Mouse (Mus musculus) macrophage (primary cell): ENCODE measurements around the gene St6gal1. TPM values are rescaled to one million over a fixed set of nuclear protein-coding genes. Genes with fewer than 3 reads are reported as not detected.

Experiments used
- H3K27ac ChIP-seq: fragments of 350-480 bp; formaldehyde crosslinking; 2 replicates; pipeline ENCODE4 v1.9.0; 2021
- H3K36me3 ChIP-seq: fragments of 350-480 bp; formaldehyde crosslinking; 2 replicates; pipeline ENCODE4 v1.9.0; 2021; ENCODE audit errors: inconsistent target
- H3K4me3 ChIP-seq: fragments of 350-480 bp; formaldehyde crosslinking; 2 replicates; pipeline ENCODE4 v1.9.0; 2021; ENCODE audit errors: inconsistent target
- H3K79me2 ChIP-seq: fragments of 350-480 bp; formaldehyde crosslinking; 2 replicates; pipeline ENCODE4 v1.9.0; 2021; ENCODE audit errors: inconsistent target
- WGBS: methylation state at CpG from one replicate; pipeline ENCODE4 v1.1.7; 2026; ENCODE audit warnings: inconsistent platforms; ENCODE audit not compliant: missing documents; 5-methylcytosine and 5-hydroxymethylcytosine counted together
- polyA plus RNA-seq: library from polyadenylated mRNA; stranded (reverse); fragments of 250-400 nt; gene quantifications from 3 replicates; pipeline ENCODE4 v1.2.4, GENCODE M21; 2018; ENCODE audit warnings: inconsistent platforms

The St6gal1 gene
- polyA plus RNA-seq, 1 experiment from 2014 or later, result 59.9 TPM

DNA sequence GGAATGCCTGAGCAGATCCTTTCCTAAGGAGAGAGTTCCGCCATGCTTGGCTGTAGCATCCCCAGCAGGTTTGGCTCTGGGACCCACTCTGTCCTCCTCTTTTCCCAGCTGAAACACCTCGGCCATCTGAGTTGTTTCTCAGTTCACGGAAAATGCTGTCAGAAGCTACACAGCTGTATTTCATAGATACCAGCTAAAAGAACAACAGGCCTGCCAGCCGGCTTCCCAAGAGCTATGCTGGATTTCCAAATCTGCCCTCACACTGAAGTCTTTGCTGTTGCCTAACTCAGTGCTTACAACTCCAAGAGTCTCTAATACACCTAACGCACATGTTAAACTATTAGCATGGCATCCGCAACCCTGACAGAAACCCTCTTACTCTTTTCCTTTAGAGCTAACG, 146.2 kb downstream of the St6gal1 start:
- 93% methylated on average over 7 of the region's 7 CpGs for WGBS
- Histone ChIP-seq H3K27ac (no peak overlapping the region), H3K79me2 (no peaks in the 10 kb centered on the region), H3K4me3 (no peak overlapping the region), H3K36me3 (no peaks in the 10 kb centered on the region)

DNA sequence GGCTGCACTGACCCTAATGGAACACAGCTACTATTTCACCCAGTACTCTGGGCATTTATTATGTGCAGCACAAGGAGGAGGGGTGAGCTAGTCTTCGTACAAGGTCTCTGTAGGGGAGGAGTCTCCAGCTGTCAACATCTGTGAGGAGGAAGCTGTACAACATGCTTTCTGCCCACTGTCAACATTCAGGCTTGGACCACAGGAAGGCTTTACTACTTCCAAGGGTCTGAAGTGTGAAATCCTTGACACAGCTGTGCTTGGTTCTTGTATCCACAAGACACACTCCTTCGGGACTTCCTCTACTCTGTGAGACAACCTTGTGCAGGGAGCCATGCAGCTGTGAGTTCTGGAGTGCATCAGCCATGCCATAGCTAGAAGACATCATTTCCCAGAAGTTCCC, 147.8 kb downstream of the St6gal1 start:
- Histone ChIP-seq H3K4me3 (no peak overlapping the region), H3K36me3 (no peaks in the 10 kb centered on the region), H3K27ac (no peak overlapping the region), H3K79me2 (no peaks in the 10 kb centered on the region)
- 75% methylated on average over 2 of the region's 2 CpGs for WGBS

DNA sequence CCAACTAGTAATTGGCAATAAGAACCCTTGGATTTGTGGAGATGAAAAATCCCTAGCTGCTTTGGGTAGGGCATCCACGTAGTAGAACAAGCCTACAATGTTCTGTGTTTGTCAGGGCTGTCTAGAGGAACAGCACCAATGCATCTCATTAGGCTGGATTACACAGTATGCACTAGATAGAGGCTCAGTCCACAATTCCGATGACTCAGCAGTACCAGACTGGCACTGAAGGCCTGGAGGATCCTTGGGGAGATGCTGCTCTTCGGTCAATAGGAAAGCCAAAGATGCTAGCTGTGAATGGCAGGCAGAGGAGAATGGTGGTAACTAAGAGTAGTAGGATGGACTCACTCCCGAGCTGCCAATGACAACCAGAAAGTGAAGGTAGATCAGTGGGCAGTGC, 149.5 kb downstream of the St6gal1 start:
- no peaks in the 10 kb centered on the region for H3K79me2 ChIP-seq
- no peak overlapping the region for H3K4me3 ChIP-seq
- H3K27ac ChIP-seq, result peak overlapping the region; percentile 96
- 92% methylated on average over 4 of the region's 4 CpGs for WGBS
- no peaks in the 10 kb centered on the region for H3K36me3 ChIP-seq

DNA sequence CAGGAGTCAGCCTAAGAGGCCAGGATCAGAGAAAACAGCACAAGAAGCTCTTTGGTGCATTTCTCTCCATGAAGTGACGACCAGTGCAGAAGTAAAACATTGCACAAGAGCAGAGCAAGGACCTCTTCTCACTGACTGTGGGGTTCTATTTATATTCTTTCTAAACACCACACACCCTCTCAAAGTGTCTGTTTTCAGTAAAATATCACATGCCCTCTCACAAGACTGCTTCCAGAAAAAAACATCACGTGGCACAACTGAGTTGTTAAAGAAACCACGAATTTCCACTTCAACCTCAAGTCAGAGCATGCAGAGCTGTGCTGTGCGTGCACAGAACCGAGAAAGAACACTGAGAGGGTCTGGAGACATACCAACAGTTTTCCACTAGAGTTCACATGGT, 150.4 kb downstream of the St6gal1 start:
- Histone ChIP-seq H3K4me3 (no peak overlapping the region), H3K36me3 (no peaks in the 10 kb centered on the region), H3K79me2 (no peaks in the 10 kb centered on the region), H3K27ac (peak overlapping the region; percentile 96)
- WGBS, result 3% methylated on average over 5 of the region's 5 CpGs

DNA sequence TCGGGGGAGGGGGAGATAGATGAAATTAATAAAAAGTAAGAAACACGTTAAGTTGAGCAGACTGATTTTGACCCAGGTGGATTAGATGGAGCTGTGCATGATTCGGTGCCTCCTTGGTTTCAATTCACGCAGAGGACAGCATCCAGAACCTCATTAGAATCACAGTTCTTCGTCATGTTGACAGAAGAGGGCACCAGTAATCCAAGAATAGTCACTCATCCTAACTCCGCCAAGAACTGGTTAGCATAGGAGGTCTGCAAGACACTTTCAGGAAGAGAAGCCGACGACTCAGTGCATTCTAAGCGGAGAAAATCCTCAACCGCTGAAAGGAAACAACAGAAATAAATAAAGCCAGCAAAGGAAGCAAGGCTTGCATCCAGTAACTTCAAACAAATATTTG, 151.6 kb downstream of the St6gal1 start:
- WGBS, result 52% methylated on average over 10 of the region's 10 CpGs
- no peaks in the 10 kb centered on the region for H3K36me3 ChIP-seq

DNA sequence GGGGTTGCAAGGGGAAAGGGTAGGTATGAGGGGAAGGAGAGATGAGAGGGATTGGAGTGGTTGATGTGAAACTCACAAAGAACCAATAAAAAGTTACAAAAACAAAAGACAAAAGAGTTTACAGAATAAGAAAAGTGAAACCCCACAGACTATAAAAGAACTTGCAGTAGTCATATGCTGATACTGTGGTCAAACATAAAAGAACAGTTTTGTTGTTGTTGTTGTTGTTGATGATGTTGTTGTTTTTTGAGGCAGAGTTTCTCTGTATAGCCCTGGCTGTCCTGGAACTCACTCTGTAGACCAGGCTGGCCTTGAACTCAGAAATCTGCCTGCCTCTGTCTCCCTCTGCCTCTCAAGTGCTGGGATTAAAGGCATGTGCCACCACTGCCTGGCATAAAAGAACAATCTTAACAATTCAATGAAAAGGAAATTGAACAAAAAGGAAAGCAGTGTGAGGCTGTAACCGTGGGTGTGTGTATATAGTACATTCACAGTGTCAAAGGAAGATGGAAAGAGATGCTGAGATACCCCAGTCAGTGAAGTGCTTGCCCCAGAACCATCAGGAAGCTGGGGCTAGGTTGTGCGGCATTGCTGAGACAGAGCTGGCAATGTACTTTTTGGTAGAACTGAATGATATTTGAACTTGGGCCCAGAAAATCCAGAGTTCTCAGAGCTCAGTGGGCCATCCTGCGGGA, 155.1 kb downstream of the St6gal1 start:
- no peak overlapping the region for H3K27ac ChIP-seq
- H3K4me3 ChIP-seq, result no peak overlapping the region
- no peaks in the 10 kb centered on the region for H3K36me3 ChIP-seq
- 84% methylated on average over 3 of the region's 3 CpGs for WGBS
- H3K79me2 ChIP-seq, result no peaks in the 10 kb centered on the region

More for the DNA sequence above, 151.6 kb downstream of the St6gal1 start:
- Histone ChIP-seq H3K4me3 (no peak overlapping the region), H3K27ac (peak overlapping the region; percentile 96), H3K79me2 (no peaks in the 10 kb centered on the region)

DNA sequence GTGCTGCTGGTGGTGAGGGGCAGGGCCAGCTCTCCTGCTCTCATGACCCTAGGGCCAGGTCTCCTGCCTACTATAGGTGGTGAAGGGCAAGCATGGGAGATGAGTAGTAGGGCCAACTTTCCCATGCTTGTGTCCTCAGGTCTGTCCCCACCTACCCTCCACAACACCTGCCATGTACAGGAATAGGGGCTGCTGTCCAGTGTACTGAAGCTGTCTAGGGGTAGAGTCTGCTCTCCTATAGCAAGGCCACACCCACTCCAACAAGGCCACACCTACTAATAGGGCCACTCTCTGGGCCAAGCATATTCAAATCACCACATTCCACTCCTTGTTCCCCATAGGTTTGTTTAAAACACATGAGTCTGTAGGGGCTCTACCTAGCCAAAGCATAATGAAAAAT, 159.8 kb downstream of the St6gal1 start:
- no peak overlapping the region for H3K4me3 ChIP-seq
- no peaks in the 10 kb centered on the region for H3K79me2 ChIP-seq
- H3K27ac ChIP-seq, result no peak overlapping the region
- H3K36me3 ChIP-seq, result no peaks in the 10 kb centered on the region

DNA sequence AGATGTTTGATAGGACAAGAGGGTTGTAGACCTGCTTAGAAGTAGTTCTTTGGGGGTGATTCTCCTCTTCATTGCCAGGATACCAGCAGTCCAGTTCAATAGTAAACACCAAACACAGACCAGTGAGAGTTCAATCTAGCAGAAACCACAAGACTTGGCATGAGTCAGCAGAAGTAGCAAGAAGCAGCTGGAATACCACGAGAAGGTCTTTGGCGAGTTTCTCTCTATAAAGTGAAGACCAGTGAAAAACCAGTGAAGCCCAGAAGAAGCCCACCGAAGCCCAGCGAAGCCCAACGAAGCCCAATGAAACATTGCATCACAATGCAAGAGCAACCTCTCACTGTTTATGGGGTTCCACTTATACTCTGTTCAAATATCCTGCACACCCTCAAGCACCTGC, 173.4 kb downstream of the St6gal1 start:
- WGBS, result 74% methylated on average over 5 of the region's 5 CpGs
- H3K4me3 ChIP-seq, result no peak overlapping the region
- no peak overlapping the region for H3K27ac ChIP-seq
- H3K36me3 ChIP-seq, result no peaks in the 10 kb centered on the region
- no peaks in the 10 kb centered on the region for H3K79me2 ChIP-seq

DNA sequence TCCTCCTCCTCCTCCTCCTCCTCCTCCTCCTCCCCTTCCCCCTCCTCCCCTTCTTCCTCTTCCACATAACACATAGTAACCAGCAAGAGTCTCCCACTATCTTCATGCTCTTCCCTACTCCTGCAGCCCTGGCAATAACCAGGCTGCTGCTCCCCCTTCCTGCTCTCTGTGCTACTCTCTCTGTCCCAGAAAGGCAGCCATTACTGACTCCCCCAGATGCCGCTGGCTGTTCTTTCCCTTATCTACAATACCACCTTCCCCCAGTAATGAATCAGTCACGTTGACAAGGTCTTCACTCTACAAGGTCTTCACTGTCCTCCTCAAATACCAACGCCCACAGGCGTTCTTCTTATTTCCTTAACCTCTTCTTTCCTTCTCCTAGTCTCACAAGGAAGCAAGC, 176.9 kb downstream of the St6gal1 start:
- H3K36me3 ChIP-seq, result no peaks in the 10 kb centered on the region
- 46% methylated on average over 4 of the region's 4 CpGs for WGBS
- no peak overlapping the region for H3K27ac ChIP-seq
- no peaks in the 10 kb centered on the region for H3K79me2 ChIP-seq
- no peak overlapping the region for H3K4me3 ChIP-seq

DNA sequence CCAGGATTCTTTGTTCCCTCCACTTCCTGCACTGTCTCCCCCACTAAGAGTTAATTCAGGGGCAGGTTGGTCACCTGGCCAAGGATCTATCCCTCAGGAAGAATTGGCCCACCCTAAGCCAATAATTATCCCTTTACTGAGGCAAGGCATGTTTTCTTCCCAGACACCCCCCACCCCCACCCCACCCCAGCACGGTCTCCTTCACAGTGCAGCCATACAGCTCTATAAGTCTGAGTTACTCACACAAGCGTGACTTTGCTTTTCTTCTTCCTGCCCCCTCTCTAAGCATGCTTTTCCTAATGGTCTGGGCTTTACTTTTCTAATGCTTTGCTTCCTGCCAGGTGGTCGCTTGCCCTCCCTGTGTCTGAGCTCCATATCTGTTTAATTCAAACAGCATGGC, 177.4 kb downstream of the St6gal1 start:
- WGBS, result 63% methylated on average over 3 of the region's 3 CpGs
- no peak overlapping the region for H3K4me3 ChIP-seq
- H3K27ac ChIP-seq, result no peak overlapping the region
- H3K36me3 ChIP-seq, result no peaks in the 10 kb centered on the region
- H3K79me2 ChIP-seq, result no peaks in the 10 kb centered on the region

DNA sequence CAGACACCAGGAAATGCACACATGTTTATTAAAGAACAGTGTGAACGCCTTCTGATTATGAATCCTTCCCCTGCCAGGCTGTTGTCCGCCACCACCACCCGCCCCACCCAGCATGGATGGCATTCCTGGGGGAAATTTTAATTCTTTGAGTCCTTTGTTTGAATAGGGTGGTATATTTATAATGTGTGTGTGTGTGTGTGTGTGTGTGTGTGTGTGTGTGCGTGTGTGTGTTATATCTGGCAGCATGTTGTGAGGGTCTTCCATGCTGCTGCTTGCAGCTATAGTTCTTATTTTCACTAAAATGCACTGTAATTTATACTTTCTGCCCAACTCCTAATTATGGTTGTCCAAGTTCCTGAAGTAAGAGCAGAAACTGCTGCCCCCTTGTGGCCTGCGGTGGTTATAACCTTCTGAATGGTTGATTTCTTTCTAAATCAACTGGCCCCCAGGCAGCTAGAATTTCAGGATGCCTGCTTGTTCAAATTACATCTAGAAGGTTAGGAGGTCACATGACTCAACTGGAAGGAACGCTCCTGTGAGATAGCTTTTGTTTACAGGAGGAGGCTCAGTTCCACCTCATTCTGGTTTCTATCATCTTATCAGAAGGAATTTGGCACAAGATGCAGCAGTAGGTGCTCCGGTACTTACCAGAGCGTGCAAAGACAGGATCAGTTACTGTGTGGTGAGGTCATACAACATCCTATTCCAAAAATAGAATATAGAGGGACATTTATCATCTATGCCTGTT, 178.6 kb downstream of the St6gal1 start:
- Histone ChIP-seq H3K79me2 (no peaks in the 10 kb centered on the region), H3K36me3 (no peaks in the 10 kb centered on the region), H3K27ac (no peak overlapping the region), H3K4me3 (no peak overlapping the region)
- 62% methylated on average over 8 of the region's 8 CpGs for WGBS

Other genes starting within 250 kb of the St6gal1 start
- gene Kng2, start 195.3 kb upstream of the St6gal1 start, polyA plus RNA-seq, result not detected in 3 replicates
- not detected in 3 replicates for gene Kng1, start 166.9 kb upstream of the St6gal1 start, polyA plus RNA-seq
- 205 to 241 TPM (median 212 TPM) in 3 replicates for gene Eif4a2, start 117.3 kb upstream of the St6gal1 start, polyA plus RNA-seq
- gene Rfc4, start 97.0 kb upstream of the St6gal1 start, polyA plus RNA-seq, result 2.4 to 20.5 TPM (median 3.8 TPM) in 3 replicates
- not detected in 3 replicates for gene Adipoq, start 78.2 kb upstream of the St6gal1 start, polyA plus RNA-seq
- not detected in 3 replicates for gene Rtp1, start 204.4 kb downstream of the St6gal1 start, polyA plus RNA-seq